Mouse (Mus musculus): ENCODE data around the gene Tomm70a. TPM values are rescaled to one million over a fixed set of nuclear protein-coding genes. Genes with fewer than 3 reads are reported as not detected.
A peak's percentile ranks its signal among the peaks of the same experiment; 100 is the strongest.

Tomm70a gene
- polyA plus RNA-seq, 1 experiment from 2014 or later = 36.4 TPM

GRCm38 (mm10) chr16:57117562-57117961 lies 3.9 kb upstream of the Tomm70a start:
- Histone ChIP-seq H3K36me3 (no peaks in the 10 kb centered on the region), H3K9me3 (replicated peaks) (no peaks in the 10 kb centered on the region), H3K27me3 (no peaks in the 10 kb centered on the region; the same call in 1 of the 2 replicates), H3K27ac (no peak overlapping the region), H3K4me2 (no peak overlapping the region), H3K4me1 (replicated peaks) (peaks cover 3% of the 10 kb centered on the region), H3K4me3 (no peak overlapping the region), H3K9ac (no peak overlapping the region)
- ATAC-seq (replicated peaks; ENCODE audit: insufficient number of reproducible peaks, insufficient read depth, low FRiP score, low read depth) = no peak
- WGBS = 74% methylated on average over 2 of the region's 2 CpGs

DNA sequence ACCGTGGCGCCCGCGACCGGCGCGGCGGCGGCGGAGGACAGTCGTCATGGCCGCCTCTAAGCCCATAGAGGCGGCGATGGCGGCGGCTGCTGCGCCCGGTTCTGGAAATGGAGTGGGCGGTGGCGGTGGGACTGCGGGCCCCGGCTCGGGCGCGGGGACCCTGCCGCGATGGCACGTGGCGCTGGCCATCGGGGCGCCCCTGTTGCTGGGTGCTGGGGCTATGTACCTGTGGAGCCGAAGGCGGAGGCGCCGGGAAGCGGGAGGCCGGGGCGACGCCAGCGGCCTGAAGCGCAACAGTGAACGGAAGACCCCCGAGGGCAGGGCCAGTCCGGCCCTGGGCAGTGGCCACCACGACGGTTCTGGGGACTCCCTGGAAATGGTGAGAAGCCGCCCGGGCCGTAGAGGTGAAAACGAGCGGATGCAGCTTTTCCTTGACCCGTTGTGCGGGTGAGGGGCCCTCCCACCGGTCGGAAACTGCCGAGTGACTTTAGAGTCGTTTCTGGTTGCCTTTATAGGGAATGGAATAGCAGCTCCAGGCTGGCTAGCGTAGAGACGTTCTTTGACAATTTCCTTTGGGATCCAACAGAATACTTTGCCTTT lies 413 bp downstream of the Tomm70a start:
- 0% methylated on average over 59 of the region's 59 CpGs for WGBS
- Histone ChIP-seq H3K4me1 (replicated peaks) (peaks cover 21% of the 10 kb centered on the region), H3K9ac (peak overlapping the region; percentile 92), H3K4me2 (peak overlapping the region; percentile 79), H3K4me3 (peak overlapping the region; percentile 91), H3K9me3 (replicated peaks) (no peaks in the 10 kb centered on the region), H3K27me3 (no peaks in the 10 kb centered on the region), H3K36me3 (no peaks in the 10 kb centered on the region), H3K27ac (peak overlapping the region; percentile 97)
- ATAC-seq (replicated peaks; ENCODE audit: insufficient number of reproducible peaks, insufficient read depth, low FRiP score, low read depth) = peak; percentile 47; the same call in 1 of the 2 replicates

DNA sequence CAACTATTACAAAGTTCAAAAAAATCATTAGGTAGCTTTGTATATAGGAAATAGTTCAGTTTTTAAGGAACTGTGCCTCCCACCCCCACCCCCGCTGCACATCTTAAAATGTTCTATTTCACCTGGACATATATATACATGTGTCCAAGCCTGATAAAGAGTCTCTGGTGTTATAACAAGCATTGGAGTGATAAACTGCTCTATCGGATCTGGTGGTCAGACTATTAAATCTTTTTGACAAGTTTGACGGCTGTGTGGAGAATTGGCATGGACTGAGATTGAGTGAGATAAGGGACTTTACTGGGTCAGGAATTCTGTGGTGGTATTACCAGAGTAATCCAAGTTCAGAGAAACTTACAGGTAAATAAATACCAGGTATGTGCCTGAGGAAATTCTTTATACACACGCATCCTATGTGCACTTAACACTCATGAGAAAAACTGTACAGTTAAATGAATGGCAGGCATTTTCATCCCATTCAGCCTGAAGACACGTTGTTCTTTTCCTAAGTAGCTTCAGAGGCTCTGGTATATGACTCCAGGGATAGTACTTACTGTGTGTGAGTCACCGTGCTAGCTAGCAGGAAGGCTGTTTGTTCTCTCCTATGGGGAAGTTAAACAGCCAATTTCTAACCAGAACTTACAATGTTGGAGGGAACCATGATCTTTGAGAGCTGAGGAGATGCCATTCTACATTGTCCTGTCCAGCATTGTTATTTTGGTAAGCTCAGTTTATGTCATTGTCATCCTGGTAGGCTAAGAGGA lies 1.4 kb downstream of the Tomm70a start:
- H3K27ac ChIP-seq = no peak overlapping the region

DNA sequence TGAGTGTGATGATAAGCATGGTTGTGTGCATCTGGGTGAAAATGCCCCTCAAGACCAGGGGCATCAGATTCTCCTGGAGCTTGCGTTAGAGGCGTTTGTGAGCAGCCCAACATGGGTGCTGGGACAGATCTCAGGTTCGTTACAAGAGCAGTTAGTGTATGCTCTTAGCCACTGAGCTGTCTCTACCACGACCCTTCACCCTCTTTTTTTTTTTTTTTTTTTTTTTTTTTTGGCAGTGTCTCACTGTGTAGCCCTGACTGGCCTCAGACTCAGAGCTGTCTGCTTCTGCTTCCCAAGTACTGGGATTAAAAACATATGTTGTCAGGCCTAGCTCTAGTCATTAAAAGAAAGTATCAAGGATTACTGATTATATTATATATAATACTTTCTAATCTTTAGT lies 4.8 kb downstream of the Tomm70a start:
- H3K4me1 ChIP-seq (replicated peaks) = peaks cover 27% of the 10 kb centered on the region
- H3K9ac ChIP-seq = no peak overlapping the region
- no peaks in the 10 kb centered on the region for H3K9me3 ChIP-seq (replicated peaks)
- no peak overlapping the region for H3K4me3 ChIP-seq
- 53% methylated on average over 4 of the region's 4 CpGs for WGBS
- H3K36me3 ChIP-seq = no peaks in the 10 kb centered on the region
- no peak overlapping the region for H3K27ac ChIP-seq
- no peaks in the 10 kb centered on the region for H3K27me3 ChIP-seq
- no peak for ATAC-seq (replicated peaks; ENCODE audit: insufficient number of reproducible peaks, insufficient read depth, low FRiP score, low read depth)
- H3K4me2 ChIP-seq = no peak overlapping the region

More for the DNA sequence above, 1.4 kb downstream of the Tomm70a start:
- no peak for ATAC-seq (replicated peaks; ENCODE audit: insufficient number of reproducible peaks, insufficient read depth, low FRiP score, low read depth)
- Histone ChIP-seq H3K9me3 (replicated peaks) (no peaks in the 10 kb centered on the region), H3K4me1 (replicated peaks) (peaks cover 25% of the 10 kb centered on the region), H3K36me3 (no peaks in the 10 kb centered on the region), H3K9ac (peak overlapping the region; percentile 92), H3K4me2 (peak overlapping the region; percentile 79), H3K4me3 (peak overlapping the region; percentile 91), H3K27me3 (no peaks in the 10 kb centered on the region)
- WGBS = 32% methylated on average over 6 of the region's 6 CpGs

DNA sequence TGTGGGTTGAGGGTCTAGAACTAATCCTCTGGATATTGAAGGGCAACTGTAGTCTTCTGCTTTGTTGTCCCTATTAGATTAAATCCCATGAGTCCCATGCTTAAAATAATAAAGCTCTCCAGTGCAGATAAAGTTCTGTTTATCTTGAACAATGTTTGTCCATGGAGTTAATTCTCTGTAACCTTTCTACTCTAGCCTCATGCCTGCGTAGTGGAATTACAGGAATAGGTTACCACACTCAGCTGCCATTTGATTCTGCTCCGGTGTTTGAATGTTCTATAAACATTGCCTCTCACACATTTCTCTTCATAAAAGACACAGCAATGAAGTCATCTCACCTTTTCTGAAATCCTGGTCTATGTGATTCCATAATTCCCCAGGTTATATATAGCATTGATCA lies 6.3 kb downstream of the Tomm70a start:
- 58% methylated on average over 2 of the region's 2 CpGs for WGBS
- Histone ChIP-seq H3K27me3 (no peaks in the 10 kb centered on the region), H3K27ac (no peak overlapping the region)

DNA sequence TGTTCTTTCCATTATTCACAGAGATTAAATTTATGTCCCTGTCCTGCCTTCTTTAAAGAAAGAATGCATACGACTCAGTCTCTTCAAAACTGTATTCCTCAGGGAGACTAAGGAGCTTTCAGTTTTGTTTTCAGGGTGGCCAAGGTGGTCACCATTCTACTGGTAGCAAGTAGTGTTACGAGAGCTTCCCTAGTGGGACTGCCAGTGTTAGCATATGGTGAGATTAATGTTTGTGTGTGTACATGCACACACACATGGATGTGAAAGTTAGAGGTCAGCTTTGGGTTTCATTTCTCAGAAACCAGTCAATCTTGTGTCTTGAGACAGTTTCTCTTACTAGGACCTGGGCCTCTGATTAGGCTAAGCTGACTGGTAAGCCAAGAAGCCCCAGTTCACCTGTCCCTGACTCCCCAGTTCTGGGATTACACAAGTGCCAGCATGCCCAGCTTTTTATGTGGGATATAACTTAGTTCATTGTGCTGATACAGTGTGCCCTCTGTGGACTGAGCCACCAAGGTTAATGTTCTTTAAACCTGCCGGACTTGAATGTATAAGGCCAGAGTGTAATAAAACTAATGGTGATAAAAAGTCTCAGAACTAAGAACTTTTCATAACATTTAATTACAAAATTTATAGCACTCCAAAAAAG lies 9.4 kb downstream of the Tomm70a start:
- Histone ChIP-seq H3K9ac (no peak overlapping the region), H3K4me1 (replicated peaks) (peaks cover 12% of the 10 kb centered on the region), H3K4me2 (no peak overlapping the region), H3K27ac (no peak overlapping the region), H3K4me3 (no peak overlapping the region), H3K36me3 (peaks cover 12% of the 10 kb centered on the region), H3K9me3 (replicated peaks) (no peaks in the 10 kb centered on the region), H3K27me3 (no peaks in the 10 kb centered on the region)
- ATAC-seq (replicated peaks; ENCODE audit: insufficient number of reproducible peaks, insufficient read depth, low FRiP score, low read depth) = no peak
- WGBS = 82% methylated on average over 3 of the region's 3 CpGs

More for the DNA sequence above, 6.3 kb downstream of the Tomm70a start:
- Histone ChIP-seq H3K4me1 (replicated peaks) (peaks cover 24% of the 10 kb centered on the region), H3K4me2 (no peak overlapping the region), H3K9me3 (replicated peaks) (no peaks in the 10 kb centered on the region), H3K9ac (no peak overlapping the region), H3K36me3 (no peaks in the 10 kb centered on the region), H3K4me3 (no peak overlapping the region)
- no peak for ATAC-seq (replicated peaks; ENCODE audit: insufficient number of reproducible peaks, insufficient read depth, low FRiP score, low read depth)

DNA sequence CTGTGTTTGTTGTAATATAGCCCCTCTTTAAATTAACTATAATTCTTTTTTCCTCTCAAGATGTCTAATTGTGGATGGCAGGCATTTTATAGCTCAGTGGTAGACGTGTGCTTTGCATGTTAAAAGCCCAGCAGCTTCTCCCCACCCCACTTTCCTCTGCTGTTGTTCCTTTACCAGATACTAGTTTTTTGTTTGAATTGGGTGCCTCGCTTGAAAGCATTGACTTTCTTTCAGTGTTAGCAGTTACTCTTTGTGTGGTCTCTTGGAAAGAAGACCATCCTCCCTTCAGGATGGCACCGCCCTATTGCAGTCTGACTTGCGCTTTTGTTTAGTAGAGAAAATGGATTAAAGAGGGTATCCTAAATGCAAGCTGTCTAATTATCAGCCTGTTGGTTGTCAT lies 10.0 kb downstream of the Tomm70a start:
- no peak overlapping the region for H3K9ac ChIP-seq
- no peak overlapping the region for H3K4me3 ChIP-seq
- peaks cover 9% of the 10 kb centered on the region for H3K4me1 ChIP-seq (replicated peaks)
- H3K9me3 ChIP-seq (replicated peaks) = no peaks in the 10 kb centered on the region
- no peak overlapping the region for H3K4me2 ChIP-seq
- H3K27ac ChIP-seq = no peak overlapping the region
- 83% methylated on average over 4 of the region's 4 CpGs for WGBS
- no peaks in the 10 kb centered on the region for H3K27me3 ChIP-seq
- ATAC-seq (replicated peaks; ENCODE audit: insufficient number of reproducible peaks, insufficient read depth, low FRiP score, low read depth) = no peak
- H3K36me3 ChIP-seq = peaks cover 19% of the 10 kb centered on the region

- H3K36me3 ChIP-seq = peaks cover 25% of the 10 kb centered on the region
- H3K4me3 ChIP-seq = no peak overlapping the region
- no peaks in the 10 kb centered on the region for H3K9me3 ChIP-seq (replicated peaks)
- H3K27me3 ChIP-seq = no peaks in the 10 kb centered on the region
- H3K27ac ChIP-seq = no peak overlapping the region
- H3K4me1 ChIP-seq (replicated peaks) = peaks cover 9% of the 10 kb centered on the region
- no peak for ATAC-seq (replicated peaks; ENCODE audit: insufficient number of reproducible peaks, insufficient read depth, low FRiP score, low read depth)
- no peak overlapping the region for H3K4me2 ChIP-seq
- 53% methylated on average over 1 of the region's 1 CpGs for WGBS
- H3K9ac ChIP-seq = no peak overlapping the region
Observed at GRCm38 (mm10) chr16:57132326-57132725, 10.8 kb downstream of the Tomm70a start.

DNA sequence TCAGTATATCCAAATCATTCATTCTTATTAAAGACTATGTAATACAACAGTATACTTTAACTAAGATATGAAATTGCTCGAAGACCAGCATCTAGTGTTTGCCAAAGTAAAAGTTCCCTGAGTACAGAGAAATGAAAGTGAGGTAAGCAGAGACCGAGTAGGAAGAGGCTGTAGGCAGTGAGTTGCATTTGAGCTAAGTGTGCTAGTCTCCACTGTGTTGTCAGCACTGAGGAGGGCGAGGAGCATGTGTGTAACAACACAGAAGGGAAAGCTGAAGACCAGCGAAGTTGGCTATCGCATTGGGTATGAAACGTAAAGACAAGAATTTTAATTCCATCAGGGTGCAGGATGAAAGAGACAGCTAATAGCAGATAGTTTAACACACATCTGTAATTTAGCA lies 12.1 kb downstream of the Tomm70a start:
- Histone ChIP-seq H3K4me2 (no peak overlapping the region), H3K27me3 (no peaks in the 10 kb centered on the region), H3K9ac (no peak overlapping the region), H3K36me3 (peaks cover 32% of the 10 kb centered on the region), H3K27ac (no peak overlapping the region), H3K9me3 (replicated peaks) (no peaks in the 10 kb centered on the region), H3K4me3 (no peak overlapping the region), H3K4me1 (replicated peaks) (peaks cover 4% of the 10 kb centered on the region; the same call in 1 of the 2 replicates)
- ATAC-seq (replicated peaks; ENCODE audit: insufficient number of reproducible peaks, insufficient read depth, low FRiP score, low read depth) = no peak
- whole genome bisulfite sequencing = 95% methylated on average over 6 of the region's 6 CpGs

GRCm38 (mm10) chr16:57144741-57145140 lies 23.2 kb downstream of the Tomm70a start:
- Histone ChIP-seq H3K27ac (no peak overlapping the region), H3K9me3 (replicated peaks) (no peaks in the 10 kb centered on the region), H3K4me2 (no peak overlapping the region), H3K9ac (no peak overlapping the region), H3K4me3 (no peak overlapping the region), H3K27me3 (no peaks in the 10 kb centered on the region), H3K4me1 (replicated peaks) (no peaks in the 10 kb centered on the region), H3K36me3 (peaks cover 49% of the 10 kb centered on the region)
- WGBS = 88% methylated on average over 5 of the region's 5 CpGs
- ATAC-seq (replicated peaks; ENCODE audit: insufficient number of reproducible peaks, insufficient read depth, low FRiP score, low read depth) = no peak

DNA sequence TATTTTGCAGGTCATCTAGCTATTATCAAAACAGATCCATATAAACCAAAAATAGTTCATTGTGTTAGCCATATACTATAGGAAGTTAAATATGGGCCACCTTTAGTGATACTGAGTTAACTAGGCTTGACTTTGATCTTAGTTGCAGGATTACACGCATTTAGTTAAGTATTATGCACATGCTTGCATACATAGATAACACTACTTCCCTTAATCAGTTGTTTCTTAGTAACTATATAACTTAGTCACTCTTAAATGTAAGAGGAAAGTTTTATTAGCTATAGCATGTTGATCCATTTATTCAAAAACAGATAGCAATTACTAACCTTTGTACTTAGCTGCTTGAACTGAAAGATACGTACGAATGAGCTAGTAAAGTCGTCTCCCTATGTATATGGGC lies 29.9 kb downstream of the Tomm70a start:
- Histone ChIP-seq H3K9me3 (replicated peaks) (no peaks in the 10 kb centered on the region), H3K36me3 (peaks cover 53% of the 10 kb centered on the region)
- WGBS = 92% methylated on average over 4 of the region's 4 CpGs

More for the DNA sequence above, 29.9 kb downstream of the Tomm70a start:
- Histone ChIP-seq H3K4me2 (no peak overlapping the region), H3K4me1 (replicated peaks) (no peaks in the 10 kb centered on the region), H3K4me3 (no peak overlapping the region), H3K27ac (no peak overlapping the region), H3K27me3 (no peaks in the 10 kb centered on the region), H3K9ac (no peak overlapping the region)
- no peak for ATAC-seq (replicated peaks; ENCODE audit: insufficient number of reproducible peaks, insufficient read depth, low FRiP score, low read depth)

All from heart, embryonic 15.5 days (tissue).